Mouse (Mus musculus): ENCODE measurements around the gene Nexmif.

DNA sequence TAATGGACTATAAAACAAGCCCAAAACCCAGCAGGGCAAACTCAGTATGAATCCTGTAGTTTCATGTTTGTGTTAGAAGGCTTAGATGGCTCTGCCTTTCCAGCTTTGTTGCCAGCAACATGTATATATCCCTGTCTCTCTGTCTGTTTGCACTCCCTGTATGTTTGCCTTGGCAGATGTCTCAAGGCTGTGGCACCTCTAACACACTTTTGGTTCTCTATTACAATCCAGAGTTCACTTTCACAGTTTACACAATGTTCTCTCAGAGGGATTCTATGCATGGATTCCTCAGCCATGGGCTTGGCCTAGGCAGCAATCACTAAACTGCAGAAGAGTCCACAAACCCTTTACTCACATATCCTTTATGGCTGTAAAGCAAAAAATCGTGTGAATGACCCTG is 50.9 kb downstream of the Nexmif start:
- TF ChIP-seq POLR2A (IDR thresholded peaks at IDR 0.05; ENCODE audit: insufficient read depth, low read depth, low read length) (no peak), CTCF (IDR thresholded peaks at IDR 0.05) (no peak), EP300 (IDR thresholded peaks at IDR 0.05; ENCODE audit: insufficient read depth, low read depth, low read length) (no peak)
